Comparison of ENCODE assay signal across 8 mouse cellular contexts in genomic region chr13:23763586-23764323, GRCm38 (mm10). TPM values are rescaled to one million over a fixed set of nuclear protein-coding genes. Genes with fewer than 3 reads are reported as not detected.
A peak's percentile ranks its signal among the peaks of the same experiment; 100 is the strongest.
DNase-seq lines count a peak whose midpoint lies in the region; ATAC-seq and TF ChIP-seq lines count a peak whose summit lies in the region.

Hist1h1a (plus strand) TSS chr13:23763666.

- no peaks in the 10 kb centered on the region for H3K9me3 ChIP-seq in heart, embryonic 11.5 days (replicated peaks; ENCODE audit: control insufficient read depth, low read length)
- H3K9me3 ChIP-seq in kidney, embryonic 16.5 days (ENCODE audit: low read length): no peaks in the 10 kb centered on the region
- no peaks in the 10 kb centered on the region for H3K9me3 ChIP-seq in liver, embryonic 13.5 days (replicated peaks)
- no peaks in the 10 kb centered on the region for H3K9me3 ChIP-seq in stomach, embryonic 14.5 days (ENCODE audit: control insufficient read depth, low read depth, low read length)

- H3K4me3 ChIP-seq in bone marrow, adult 2 months (replicated peaks; ENCODE audit: control insufficient read depth, low read depth, low read length): peak within 1 kb of the TSS; percentile 71
- peak within 1 kb of the TSS; percentile 51 for H3K4me3 ChIP-seq in embryonic fibroblast, embryonic 13.5 days (ENCODE audit: insufficient read depth, low read length)
- peak within 1 kb of the TSS; percentile 56 for H3K4me3 ChIP-seq in heart, embryonic 11.5 days (ENCODE audit: low read depth, low read length)
- H3K4me3 ChIP-seq in kidney, embryonic 16.5 days (ENCODE audit: low read length): peak within 1 kb of the TSS; percentile 70
- H3K4me3 ChIP-seq in liver, embryonic 13.5 days (replicated peaks): peak within 1 kb of the TSS; percentile 63
- H3K4me3 ChIP-seq in stomach, embryonic 14.5 days (ENCODE audit: low read depth, low read length): peak within 1 kb of the TSS; percentile 50

- DNase-seq in A20 (ENCODE audit: low read depth, low spot score): peak; percentile 91
- peak; percentile 92 for DNase-seq in liver, embryonic 13.5 days
- DNase-seq in natural killer cell, adult 2 months (ENCODE audit: low spot score in 2 of 2): peak; percentile 78 to 84

- ATAC-seq in heart, embryonic 11.5 days (replicated peaks; ENCODE audit: insufficient number of reproducible peaks, low FRiP score, low TSS enrichment): peak; percentile 60
- peak; percentile 79 for ATAC-seq in kidney, embryonic 16.5 days (ENCODE audit: low FRiP score, low TSS enrichment)
- ATAC-seq in liver, embryonic 13.5 days (ENCODE audit: low read depth): peak; percentile 38
- ATAC-seq in stomach, embryonic 14.5 days (ENCODE audit: insufficient number of reproducible peaks, insufficient read depth, low FRiP score, low read depth): peak; percentile 74

- no peaks in the 10 kb centered on the region for H3K27me3 ChIP-seq in heart, embryonic 11.5 days (ENCODE audit: control insufficient read depth, insufficient read depth, low read length)
- H3K27me3 ChIP-seq in kidney, embryonic 16.5 days (ENCODE audit: insufficient read depth, low read length): no peaks in the 10 kb centered on the region
- H3K27me3 ChIP-seq in liver, embryonic 13.5 days: no peaks in the 10 kb centered on the region
- no peaks in the 10 kb centered on the region for H3K27me3 ChIP-seq in stomach, embryonic 14.5 days (ENCODE audit: control insufficient read depth, insufficient read depth, low read length)

- no peaks in the 10 kb centered on the region for H3K36me3 ChIP-seq in heart, embryonic 11.5 days (ENCODE audit: control insufficient read depth, insufficient read depth, low read length)
- no peaks in the 10 kb centered on the region for H3K36me3 ChIP-seq in kidney, embryonic 16.5 days (ENCODE audit: insufficient read depth, low read length)
- no peaks in the 10 kb centered on the region for H3K36me3 ChIP-seq in liver, embryonic 13.5 days
- no peaks in the 10 kb centered on the region for H3K36me3 ChIP-seq in stomach, embryonic 14.5 days (ENCODE audit: control insufficient read depth, insufficient read depth, low read length)

- no peak for TF ChIP-seq CTCF in bone marrow, adult 2 months (IDR thresholded peaks at IDR 0.05; ENCODE audit: control insufficient read depth, insufficient read depth, low read length)
- TF ChIP-seq CTCF in embryonic fibroblast, embryonic 13.5 days (IDR thresholded peaks at IDR 0.05; ENCODE audit: borderline replicate concordance, insufficient read depth, low read length): no peak

- peak within 1 kb of the TSS; percentile 94 for H3K27ac ChIP-seq in bone marrow, adult 2 months (ENCODE audit: control insufficient read depth, insufficient read depth, low read depth, low read length, poor library complexity)
- H3K27ac ChIP-seq in embryonic fibroblast, embryonic 13.5 days (ENCODE audit: insufficient read depth, low read length): peak within 1 kb of the TSS; percentile 74
- peak within 1 kb of the TSS; percentile 98 for H3K27ac ChIP-seq in heart, embryonic 11.5 days (ENCODE audit: low read depth, low read length)
- peak within 1 kb of the TSS; percentile 99 for H3K27ac ChIP-seq in kidney, embryonic 16.5 days (ENCODE audit: low read length)
- peak within 1 kb of the TSS; percentile 98 for H3K27ac ChIP-seq in liver, embryonic 13.5 days
- H3K27ac ChIP-seq in stomach, embryonic 14.5 days (ENCODE audit: low read length): peak within 1 kb of the TSS; percentile 98

- peaks cover under 1% of the 10 kb centered on the region; the same call in 1 of the 2 replicates for H3K4me1 ChIP-seq in bone marrow, adult 2 months (ENCODE audit: control insufficient read depth, insufficient read depth, low read length)
- H3K4me1 ChIP-seq in embryonic fibroblast, embryonic 13.5 days (ENCODE audit: control insufficient read depth, insufficient read depth, low read length): no peaks in the 10 kb centered on the region
- H3K4me1 ChIP-seq in heart, embryonic 11.5 days (ENCODE audit: control insufficient read depth, insufficient read depth, low read length): peaks cover 16% of the 10 kb centered on the region
- H3K4me1 ChIP-seq in kidney, embryonic 16.5 days (ENCODE audit: insufficient read depth, low read length): peaks cover 24% of the 10 kb centered on the region
- peaks cover 66% of the 10 kb centered on the region for H3K4me1 ChIP-seq in liver, embryonic 13.5 days (replicated peaks)
- peaks cover 11% of the 10 kb centered on the region for H3K4me1 ChIP-seq in stomach, embryonic 14.5 days (ENCODE audit: control insufficient read depth, insufficient read depth, low read length)

- 3% methylated on average over 34 of the region's 34 CpGs for WGBS in bone marrow, adult 2 months
- 4% methylated on average over 34 of the region's 34 CpGs for WGBS in heart, embryonic 11.5 days (ENCODE audit: insufficient replicate concordance)
- WGBS in kidney, embryonic 16.5 days: 2% methylated on average over 34 of the region's 34 CpGs
- 1% methylated on average over 34 of the region's 34 CpGs for WGBS in liver, embryonic 13.5 days (ENCODE audit: insufficient replicate concordance)
- WGBS in stomach, embryonic 14.5 days: 3% methylated on average over 34 of the region's 34 CpGs

- TF ChIP-seq POLR2A in bone marrow, adult 2 months (IDR thresholded peaks at IDR 0.05; ENCODE audit: borderline replicate concordance, control insufficient read depth, low read depth, low read length): peak; percentile 84
- peak; percentile 99 for TF ChIP-seq POLR2A in embryonic fibroblast, embryonic 13.5 days (IDR thresholded peaks at IDR 0.05; ENCODE audit: low read depth, low read length)

- H3K4me2 ChIP-seq in heart, embryonic 11.5 days: peak within 1 kb of the TSS; percentile 95
- peak within 1 kb of the TSS; percentile 90 for H3K4me2 ChIP-seq in kidney, embryonic 16.5 days (replicated peaks; ENCODE audit: low read depth, low read length)
- H3K4me2 ChIP-seq in liver, embryonic 13.5 days: peak within 1 kb of the TSS; percentile 83
- H3K4me2 ChIP-seq in stomach, embryonic 14.5 days (replicated peaks; ENCODE audit: low read depth, low read length): peak within 1 kb of the TSS; percentile 67

- H3K9ac ChIP-seq in heart, embryonic 11.5 days (ENCODE audit: low read depth, low read length): peak within 1 kb of the TSS; percentile 84
- H3K9ac ChIP-seq in kidney, embryonic 16.5 days (replicated peaks; ENCODE audit: low read length): peak within 1 kb of the TSS; percentile 83
- H3K9ac ChIP-seq in liver, embryonic 13.5 days: peak within 1 kb of the TSS; percentile 84
- H3K9ac ChIP-seq in stomach, embryonic 14.5 days (replicated peaks; ENCODE audit: low read depth, low read length): peak within 1 kb of the TSS; percentile 55

RNA-seq across cellular contexts. Expression of gene Hist1h1a, which starts in this region (rescaled TPM):
- 38.3 and 41.6 TPM in 2 replicates for polyA plus RNA-seq in bone marrow, adult 2 months (2011; ENCODE audit: insufficient read depth, insufficient read length, low replicate concordance, missing spikeins)
- polyA plus RNA-seq in embryonic fibroblast, embryonic 13.5 days (2011; ENCODE audit: insufficient read length, low read depth, missing spikeins): 2.3 and 7.9 TPM in 2 replicates
- polyA plus RNA-seq in heart, embryonic 11.5 days (2014; fragmentation: Nextera tagmentation; extraction: Ambion mirVana): 0.31 and 0.67 TPM in 2 replicates
- 0.91 and 1.7 TPM in 2 replicates for polyA plus RNA-seq in kidney, embryonic 16.5 days (2015; fragmentation: Nextera tagmentation; extraction: Ambion mirVana)
- 4.3 and 8.1 TPM in 2 replicates for polyA plus RNA-seq in liver, embryonic 13.5 days (2015; fragmentation: Nextera tagmentation; extraction: Ambion mirVana)
- 2.4 and 3.6 TPM in 2 replicates for polyA plus RNA-seq in stomach, embryonic 14.5 days (2014; fragmentation: Nextera tagmentation; extraction: Ambion mirVana)

Comparison
In these comparisons a context has a peak if more than half of its experiments do, and no peak if none do; other contexts are left out.
1. Peak in every context shown above with its lines: DNase-seq, ATAC-seq, H3K4me3 ChIP-seq and H3K27ac ChIP-seq.
2. Peak in ATAC-seq, H3K4me3 ChIP-seq, H3K27ac ChIP-seq, H3K9ac ChIP-seq and H3K4me2 ChIP-seq in heart, embryonic 11.5 days; RNA of the gene not detected or under 1 TPM.